Mouse (Mus musculus): ENCODE data around the gene Defb7.

Gene Defb7

GRCm38 (mm10) chr8:19494797-19495196 lies at the start of gene Defb7:
Gene Defb7 (plus strand): TSS chr8:19495097.
- no peak for DNase-seq (ENCODE audit: low spot score in 2 of 2)

- DNase-seq (ENCODE audit: low spot score in 2 of 2), result no peak
Measured at GRCm38 (mm10) chr8:19446378-19446777, 48.5 kb upstream of the Defb7 start.

- DNase-seq (ENCODE audit: low spot score in 2 of 2), result no peak
Measured at GRCm38 (mm10) chr8:19461355-19461754, 33.5 kb upstream of the Defb7 start.

- no peak for DNase-seq (ENCODE audit: low spot score in 2 of 2)
Measured at GRCm38 (mm10) chr8:19469026-19469425, 25.9 kb upstream of the Defb7 start.

GRCm38 (mm10) chr8:19500524-19500923 lies 5.6 kb downstream of the Defb7 start:
- no peak for DNase-seq (ENCODE audit: low spot score in 2 of 2)

- DNase-seq (ENCODE audit: low spot score in 2 of 2), result no peak
Measured at GRCm38 (mm10) chr8:19535195-19535829, 40.4 kb downstream of the Defb7 start.

GRCm38 (mm10) chr8:19540376-19540775 lies 45.5 kb downstream of the Defb7 start:
- DNase-seq (ENCODE audit: low spot score in 2 of 2), result no peak
